Comparison of ENCODE assay signal across 17 mouse cellular contexts in genomic region chr13:29944493-29944892, GRCm38 (mm10). TPM values are rescaled to one million over a fixed set of nuclear protein-coding genes. Genes with fewer than 3 reads are reported as not detected.
A peak's percentile ranks its signal among the peaks of the same experiment; 100 is the strongest.
DNase-seq lines count a peak whose midpoint lies in the region; ATAC-seq and TF ChIP-seq lines count a peak whose summit lies in the region.
"Had no signal": no experiment of that assay in that cellular context is flagged by ENCODE, and none has a peak within 500 bp of the region (broad histone marks: within the 10 kb centered on the region; RNA-seq: fewer than 3 reads in every experiment).

No protein-coding gene starts in this region.

- H3K79me2 ChIP-seq in liver, adult 2 months (ENCODE audit: control insufficient read depth, insufficient read depth, low read length) = peaks cover 19% of the 10 kb centered on the region; the same call in 1 of the 2 replicates

- H3K9me3 ChIP-seq in embryonic facial prominence, embryonic 15.5 days (replicated peaks) = no peaks in the 10 kb centered on the region
- H3K9me3 ChIP-seq in kidney, embryonic 15.5 days (replicated peaks) = no peaks in the 10 kb centered on the region
- H3K9me3 ChIP-seq: heart, embryonic 13.5 days had no signal

- no peak for TF ChIP-seq CTCF in liver, adult 2 months (IDR thresholded peaks at IDR 0.05; ENCODE audit: low read depth, low read length)

- no peak overlapping the region for H3K4me2 ChIP-seq in embryonic facial prominence, embryonic 15.5 days (replicated peaks)
- no peak overlapping the region for H3K4me2 ChIP-seq in kidney, embryonic 15.5 days
- H3K4me2 ChIP-seq: heart, embryonic 13.5 days; midbrain, embryonic 11.5 days had no signal

- 0 out of 2 replicates have a peak overlapping the region, but pooled peaks have one; percentile 12 for H3K9ac ChIP-seq in liver, adult 2 months (ENCODE audit: low read depth, low read length)
- no peak overlapping the region for H3K9ac ChIP-seq in embryonic facial prominence, embryonic 15.5 days
- H3K9ac ChIP-seq in kidney, embryonic 15.5 days = no peak overlapping the region
- H3K9ac ChIP-seq: heart, embryonic 13.5 days; liver, embryonic 14.5 days had no signal

- peaks cover 17% of the 10 kb centered on the region for H3K4me1 ChIP-seq in liver, adult 2 months (ENCODE audit: control insufficient read depth, insufficient read depth, low read length)
- H3K4me1 ChIP-seq in embryonic facial prominence, embryonic 15.5 days = peaks cover 19% of the 10 kb centered on the region; the same call in 1 of the 2 replicates
- H3K4me1 ChIP-seq in kidney, embryonic 15.5 days = peaks cover 20% of the 10 kb centered on the region; the same call in 1 of the 2 replicates

- 25% methylated on average over 8 of the region's 8 CpGs for WGBS in liver, adult 2 months
- WGBS in embryonic facial prominence, embryonic 15.5 days = 57% methylated on average over 8 of the region's 8 CpGs
- 62% methylated on average over 8 of the region's 8 CpGs for WGBS in kidney, embryonic 15.5 days

- H3K4me3 ChIP-seq in liver, adult 2 months (ENCODE audit: insufficient read depth, low read depth, low read length) = no peak overlapping the region
- no peak overlapping the region for H3K4me3 ChIP-seq in embryonic facial prominence, embryonic 15.5 days (replicated peaks)
- no peak overlapping the region for H3K4me3 ChIP-seq in kidney, embryonic 15.5 days (replicated peaks)
- H3K4me3 ChIP-seq: heart, embryonic 13.5 days had no signal

- no peaks in the 10 kb centered on the region for H3K36me3 ChIP-seq in liver, adult 2 months (ENCODE audit: control insufficient read depth, insufficient read depth, low read length)
- H3K36me3 ChIP-seq in embryonic facial prominence, embryonic 15.5 days = no peaks in the 10 kb centered on the region
- H3K36me3 ChIP-seq in kidney, embryonic 15.5 days = peaks cover 20% of the 10 kb centered on the region

- H3K27me3 ChIP-seq in liver, adult 2 months (ENCODE audit: control insufficient read depth, insufficient read depth, low read length) = no peaks in the 10 kb centered on the region
- no peaks in the 10 kb centered on the region for H3K27me3 ChIP-seq in embryonic facial prominence, embryonic 15.5 days
- H3K27me3 ChIP-seq in kidney, embryonic 15.5 days = no peaks in the 10 kb centered on the region
- H3K27me3 ChIP-seq: heart, embryonic 13.5 days had no signal

- no peak for ATAC-seq in embryonic facial prominence, embryonic 15.5 days (ENCODE audit: insufficient number of reproducible peaks, low FRiP score, low TSS enrichment, low read depth)
- peak; percentile 43; the same call in 1 of the 2 replicates for ATAC-seq in kidney, embryonic 15.5 days (replicated peaks; ENCODE audit: low FRiP score)
- no peak for ATAC-seq in activated CD4-positive, CD25-positive, alpha-beta regulatory T cell, adult 4 months
- ATAC-seq: CD4-positive, CD25-positive, alpha-beta regulatory T cell, adult 4 months had no signal

- DNase-seq in liver, adult 2 months (ENCODE audit: extremely low read depth, low read depth, low spot score) = peak; percentile 78
- DNase-seq in liver = no peak
- peak; percentile 26 for DNase-seq in retina, embryonic 14.5 days (ENCODE audit: low spot score)
- DNase-seq in cerebellum, postnatal 25 days = no peak
- DNase-seq: adrenal gland, postnatal 25 days; cerebellum, adult 9-10 months; embryo, embryonic 11 days; heart, postnatal 4 days; lung, postnatal 36 days; right cerebral cortex, postnatal 25 days had no signal

- H3K27ac ChIP-seq in liver, adult 2 months (replicated peaks; ENCODE audit: insufficient read depth, low read depth, low read length) = peak overlapping the region; percentile 73
- 0 out of 2 replicates have a peak overlapping the region, but pooled peaks have one; percentile 58 for H3K27ac ChIP-seq in embryonic facial prominence, embryonic 15.5 days (replicated peaks)
- peak overlapping the region; percentile 41; the same call in 1 of the 2 replicates for H3K27ac ChIP-seq in kidney, embryonic 15.5 days
- H3K27ac ChIP-seq: heart, embryonic 13.5 days; liver, embryonic 14.5 days had no signal

- TF ChIP-seq POLR2A in liver, adult 2 months (IDR thresholded peaks at IDR 0.05; ENCODE audit: extremely low read depth, insufficient read depth, low read length) = no peak

RNA-seq across cellular contexts. Expression of gene E2f3, which starts 41.4 kb away (rescaled TPM):
- 1.7 TPM in 2 replicates for total RNA-seq in liver, adult 2 months (2014; rRNA removed)
- polyA plus RNA-seq in liver, adult 2 months (2012; rRNA removed) = 1.9 TPM in 2 replicates
- 9.7 and 10.1 TPM in 2 replicates for polyA plus RNA-seq in embryonic facial prominence, embryonic 15.5 days (2015; fragmentation: Nextera tagmentation; extraction: Ambion mirVana)
- polyA plus RNA-seq in kidney, embryonic 15.5 days (2015; fragmentation: Nextera tagmentation; extraction: Ambion mirVana) = 14.6 and 15.4 TPM in 2 replicates
- polyA plus RNA-seq in activated CD4-positive, CD25-positive, alpha-beta regulatory T cell, adult 4 months (2017; shearing (Covaris generic)) = 1 to 10 TPM; 4.0 to 5.1 TPM

Comparison
In these comparisons a context has a peak if more than half of its experiments do, and no peak if none do; other contexts are left out.
1. DNase-seq: peak in liver, adult 2 months (single experiment) and retina, embryonic 14.5 days (single experiment); none in liver (single experiment) and cerebellum, postnatal 25 days (0 of 2).
2. Peak in every context shown above with its lines, with median percentiles within 50 percentile points of each other: H3K27ac ChIP-seq.